Mouse (Mus musculus) embryonic facial prominence, embryonic 11.5 days (tissue): ENCODE data around the gene Lcat. TPM values are rescaled to one million over a fixed set of nuclear protein-coding genes. Genes with fewer than 3 reads are reported as not detected.

Experiments
- ATAC-seq: fragments of 200-750 bp; cut with Nextera tagmentation; replicated peaks from 2 replicates; pipeline ENCODE4 v1.8.0; 2017; ENCODE audit warnings: low read depth; ENCODE audit not compliant: insufficient number of reproducible peaks, low FRiP score, low TSS enrichment
- DNase-seq: peaks from one replicate; pipeline ENCODE4 v3.0.0-alpha.2; 2015; ENCODE audit warnings: low spot score
- H3K27ac ChIP-seq: fragments of 300-500 bp; sonication (generic); replicated peaks from 2 replicates; pipeline ENCODE4 v1.5.1; 2014; ENCODE audit warnings: mild to moderate bottlenecking, low read depth, low read length, control low read depth
- H3K27me3 ChIP-seq: fragments of 300-500 bp; sonication (generic); 2 replicates; pipeline ENCODE4 v1.6.1; 2014; ENCODE audit warnings: mild to moderate bottlenecking, low read length, moderate library complexity, mixed read lengths; ENCODE audit not compliant: control insufficient read depth, insufficient read depth
- H3K36me3 ChIP-seq: fragments of 300-500 bp; sonication (generic); replicated peaks from 2 replicates; pipeline ENCODE4 v1.6.1; 2014; ENCODE audit warnings: low read depth, mild to moderate bottlenecking, low read length, moderate library complexity, mixed read lengths; ENCODE audit not compliant: control insufficient read depth, insufficient read depth
- H3K4me1 ChIP-seq: fragments of 300-500 bp; sonication (generic); 2 replicates; pipeline ENCODE4 v1.6.1; 2014; ENCODE audit warnings: low read length, mixed read lengths; ENCODE audit not compliant: control insufficient read depth, insufficient read depth
- H3K4me2 ChIP-seq: fragments of 300-500 bp; sonication (generic); 2 replicates; pipeline ENCODE4 v1.6.1; 2014; ENCODE audit warnings: low read depth, mild to moderate bottlenecking, control low read depth, low read length, moderate library complexity
- H3K4me3 ChIP-seq: fragments of 300-500 bp; sonication (generic); 2 replicates; pipeline ENCODE4 v1.5.1; 2014; ENCODE audit warnings: low read depth, low read length, control low read depth
- H3K9ac ChIP-seq: fragments of 300-500 bp; sonication (generic); replicated peaks from 2 replicates; pipeline ENCODE4 v1.6.1; 2014; ENCODE audit warnings: mild to moderate bottlenecking, control low read depth, low read length
- H3K9me3 ChIP-seq: fragments of 300-500 bp; sonication (generic); replicated peaks from 2 replicates; pipeline ENCODE4 v1.6.1; 2016; ENCODE audit warnings: mild to moderate bottlenecking, low read length, inconsistent platforms, mixed read lengths; ENCODE audit not compliant: control insufficient read depth
- WGBS: fragments of 180-500 bp; shearing (Covaris S2); extraction: QIAGEN DNeasy Blood & Tissue Kit; methylation state at CpG from one replicate; pipeline ENCODE4 v1.1.7; 2014; 5-methylcytosine and 5-hydroxymethylcytosine counted together
- polyA plus RNA-seq: library from polyadenylated mRNA; unstranded; fragments of >200 nt; fragmentation: Nextera tagmentation; extraction: Ambion mirVana; gene quantifications from 2 replicates; pipeline ENCODE4 v1.2.1, GENCODE M21; 2014

The Lcat gene
- polyA plus RNA-seq, 1 experiment from 2014 or later: 1.1 TPM

DNA sequence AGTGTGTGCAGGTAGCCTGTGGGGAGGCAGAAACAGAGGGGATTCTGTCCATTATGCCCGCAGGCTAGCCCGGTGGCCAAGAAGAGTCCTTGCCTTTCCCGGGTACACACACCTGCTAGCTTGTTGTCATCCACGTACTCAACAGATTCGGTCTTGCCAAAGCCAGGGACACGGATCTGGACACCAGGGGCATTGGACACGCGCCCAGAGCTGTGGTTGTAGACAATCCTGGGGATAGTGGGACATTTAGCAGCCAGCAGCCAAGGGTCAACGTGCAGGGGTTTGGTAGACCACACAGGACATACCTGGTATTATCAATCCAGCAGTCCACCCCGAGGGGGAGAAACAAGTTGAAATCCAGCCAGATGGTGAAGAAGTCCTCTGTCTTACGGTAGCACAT is 1.2 kb downstream of the Lcat start:
- H3K4me1 ChIP-seq: no peaks in the 10 kb centered on the region; the same call in 1 of the 2 replicates
- 95% methylated on average over 11 of the region's 11 CpGs for WGBS
- no peak overlapping the region for H3K4me3 ChIP-seq
- H3K36me3 ChIP-seq: peaks cover 7% of the 10 kb centered on the region
- no peaks in the 10 kb centered on the region for H3K27me3 ChIP-seq
- DNase-seq: no peak
- no peak overlapping the region for H3K4me2 ChIP-seq
- no peaks in the 10 kb centered on the region for H3K9me3 ChIP-seq
- no peak overlapping the region for H3K9ac ChIP-seq
- no peak overlapping the region for H3K27ac ChIP-seq
- no peak for ATAC-seq

DNA sequence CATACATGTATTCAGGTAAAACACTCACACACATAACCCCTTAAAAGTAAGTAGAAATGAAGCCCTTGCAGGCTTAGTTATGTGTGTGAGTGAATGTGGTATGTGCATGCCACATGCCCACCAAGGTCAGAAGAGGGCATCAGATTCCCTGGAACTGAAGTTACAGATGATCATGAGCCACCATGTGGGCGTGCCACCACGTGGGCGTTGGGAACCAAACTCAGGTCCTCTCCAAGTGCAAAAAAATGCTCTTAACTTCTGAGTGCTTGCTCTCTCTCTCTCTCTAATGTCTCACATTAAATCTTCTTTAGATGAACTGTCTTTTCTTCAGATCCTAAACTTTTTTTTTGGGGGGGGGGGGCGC is 4.9 kb downstream of the Lcat start, which contains the start of gene Psmb10:
Psmb10 (minus strand) TSS at position 139 of the 364 bp plus-strand sequence.
- Histone ChIP-seq H3K9ac (peak within 1 kb of the TSS; percentile 69), H3K4me2 (peak within 1 kb of the TSS; percentile 72), H3K36me3 (no peaks in the 10 kb centered on the region; the same call in 1 of the 2 replicates), H3K4me1 (no peaks in the 10 kb centered on the region; the same call in 1 of the 2 replicates), H3K4me3 (peak within 1 kb of the TSS; percentile 77), H3K27ac (0 out of 2 replicates have a peak within 1 kb of the TSS, but pooled peaks have one; percentile 44), H3K9me3 (no peaks in the 10 kb centered on the region), H3K27me3 (no peaks in the 10 kb centered on the region)
- WGBS: 44% methylated on average over 4 of the region's 4 CpGs
- ATAC-seq: no peak
- DNase-seq: peak; percentile 7

DNA sequence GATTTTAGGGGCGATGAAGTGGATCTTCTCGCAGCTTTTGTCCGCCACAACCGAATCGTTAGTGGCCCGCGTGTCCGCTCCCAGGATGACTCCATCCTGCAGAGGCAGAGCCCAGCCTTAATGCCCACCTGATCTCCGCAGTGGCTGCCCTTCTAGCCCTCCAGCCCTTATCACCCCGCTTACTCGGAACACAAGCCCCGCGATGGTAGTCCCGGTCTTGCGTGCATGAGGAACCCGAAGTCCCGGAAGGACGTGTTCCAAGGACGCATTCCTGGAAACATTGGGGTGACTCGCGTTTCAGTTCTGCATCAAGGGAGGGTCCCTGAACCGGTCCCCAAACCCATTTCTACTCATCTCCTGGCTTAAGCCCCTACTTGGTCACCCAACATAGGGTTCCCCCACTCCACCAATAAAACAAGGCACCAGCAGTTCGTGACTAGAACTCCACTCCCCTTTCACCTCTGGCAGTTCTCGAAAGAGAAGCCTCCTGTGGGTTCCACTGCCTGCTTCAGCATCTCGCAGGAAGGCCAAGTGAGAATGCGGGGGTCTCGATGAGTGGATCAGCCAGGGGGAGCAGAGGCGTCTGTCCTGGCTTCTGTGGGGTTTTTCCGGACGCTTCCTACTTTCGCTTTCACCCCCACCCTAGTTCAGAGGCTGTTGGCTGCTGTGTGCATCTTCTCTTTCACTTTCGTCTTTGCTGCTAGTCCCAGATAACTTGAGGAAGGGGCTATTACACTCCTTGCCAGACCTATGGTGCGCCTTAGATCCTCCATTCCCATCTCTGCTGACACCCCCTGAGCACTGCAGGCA is 5.5 kb downstream of the Lcat start:
- ATAC-seq: peak; percentile 32; the same call in 1 of the 2 replicates
- Histone ChIP-seq H3K27me3 (no peaks in the 10 kb centered on the region), H3K4me3 (peak overlapping the region; percentile 77), H3K9me3 (no peaks in the 10 kb centered on the region), H3K4me2 (peak overlapping the region; percentile 72), H3K27ac (0 out of 2 replicates have a peak overlapping the region, but pooled peaks have one; percentile 44), H3K4me1 (no peaks in the 10 kb centered on the region; the same call in 1 of the 2 replicates), H3K36me3 (no peaks in the 10 kb centered on the region), H3K9ac (peak overlapping the region; percentile 69)
- 4% methylated on average over 33 of the region's 33 CpGs for WGBS
- peak; percentile 31 for DNase-seq

DNA sequence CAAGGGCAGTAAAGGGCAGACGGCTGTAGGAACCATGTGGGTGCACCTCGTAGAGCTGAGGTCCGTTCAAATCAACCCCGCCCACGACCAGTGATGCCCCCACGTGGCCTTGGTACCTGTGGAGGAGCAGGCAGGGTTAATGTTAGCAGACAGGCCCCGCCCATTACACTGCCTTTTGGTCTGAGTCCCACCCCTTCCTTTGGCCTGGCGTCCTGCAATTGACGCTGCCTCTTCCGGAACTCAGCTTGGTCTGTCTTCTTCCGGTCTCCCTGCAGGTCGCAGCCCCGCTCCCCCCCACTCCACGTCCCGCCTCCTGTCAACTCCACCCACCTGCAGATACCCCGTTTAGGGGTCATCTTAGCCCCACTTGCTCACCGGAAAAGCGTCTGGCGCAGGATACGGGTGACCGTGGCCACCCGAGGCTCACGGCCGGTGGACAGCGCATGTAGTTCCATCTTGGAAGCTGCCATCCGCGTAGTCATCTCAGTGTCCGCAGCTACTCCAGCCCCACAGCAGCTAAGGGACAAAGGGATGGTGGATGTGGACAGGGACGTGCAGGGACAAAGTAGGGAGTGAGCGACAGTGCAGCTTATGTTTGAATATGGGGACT is 6.2 kb downstream of the Lcat start:
- Histone ChIP-seq H3K4me2 (peak overlapping the region; percentile 72), H3K27me3 (no peaks in the 10 kb centered on the region), H3K4me3 (peak overlapping the region; percentile 77), H3K4me1 (no peaks in the 10 kb centered on the region; the same call in 1 of the 2 replicates), H3K9me3 (no peaks in the 10 kb centered on the region), H3K36me3 (no peaks in the 10 kb centered on the region), H3K27ac (peak overlapping the region; percentile 44; the same call in 1 of the 2 replicates), H3K9ac (peak overlapping the region; percentile 69)
- ATAC-seq (peak; percentile 85), DNase-seq (peak; percentile 93)
- WGBS: under 1% methylated on average over 30 of the region's 30 CpGs

DNA sequence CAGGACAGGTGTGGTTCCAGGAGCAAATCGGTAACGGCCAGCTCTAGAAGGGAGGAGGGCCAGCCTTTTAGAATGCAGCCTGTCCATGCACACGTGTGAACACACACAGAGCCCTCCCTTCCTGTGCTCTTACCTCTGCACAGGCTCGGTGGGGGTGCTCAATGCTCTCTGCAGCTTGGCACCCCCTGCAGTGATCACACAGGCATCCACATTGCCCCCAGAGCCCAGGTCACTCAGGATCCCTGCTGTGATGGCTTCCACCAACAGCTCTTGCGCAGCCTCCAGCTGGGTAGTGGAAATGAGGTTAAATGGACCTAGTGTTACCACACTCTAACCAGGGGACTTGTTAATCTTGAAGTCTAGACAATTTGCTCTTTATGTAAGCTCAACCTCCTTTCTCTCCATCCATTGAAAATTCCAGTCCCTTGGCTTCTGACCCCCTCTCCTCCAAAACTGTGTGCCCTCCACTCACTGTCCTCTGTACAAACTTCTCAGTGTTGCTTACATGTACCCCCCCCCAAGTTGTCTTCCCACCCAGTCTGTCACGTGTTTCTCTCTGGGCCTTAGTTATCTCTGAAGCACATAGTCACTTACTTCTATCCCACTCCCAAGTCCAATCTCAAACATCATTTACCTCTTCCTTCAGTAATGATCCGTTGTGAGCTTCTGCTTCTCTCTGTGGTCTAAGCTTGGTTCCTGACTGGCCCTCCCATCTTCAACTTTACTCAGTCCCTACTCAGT is 7.1 kb downstream of the Lcat start:
- Histone ChIP-seq H3K9ac (peak overlapping the region; percentile 69), H3K27me3 (no peaks in the 10 kb centered on the region), H3K36me3 (no peaks in the 10 kb centered on the region), H3K27ac (no peak overlapping the region), H3K4me1 (no peaks in the 10 kb centered on the region; the same call in 1 of the 2 replicates), H3K4me3 (peak overlapping the region; percentile 77), H3K4me2 (peak overlapping the region; percentile 72), H3K9me3 (no peaks in the 10 kb centered on the region)
- WGBS: 27% methylated on average over 7 of the region's 7 CpGs
- no peak for DNase-seq
- ATAC-seq: no peak

DNA sequence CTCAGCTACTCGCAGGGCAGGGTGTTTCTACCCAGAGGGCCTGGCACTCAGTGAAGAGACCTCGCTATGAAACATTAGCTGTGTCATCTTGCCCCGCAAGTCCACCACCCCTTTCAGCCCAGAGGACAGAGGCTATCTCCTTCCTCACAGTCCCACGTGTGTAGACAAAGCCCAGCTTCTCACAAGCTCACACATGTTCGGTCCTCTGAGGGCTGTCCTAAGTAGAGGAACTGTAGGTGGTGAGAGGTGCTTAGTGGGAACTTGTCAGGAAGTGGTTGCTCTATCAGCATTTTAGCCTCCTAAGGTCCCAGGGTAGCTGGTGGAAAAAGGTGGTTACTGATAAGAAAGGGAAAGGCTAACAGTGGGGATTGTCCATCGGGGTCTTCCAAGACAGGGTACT is 8.1 kb downstream of the Lcat start:
- H3K4me2 ChIP-seq: no peak overlapping the region
- no peak overlapping the region for H3K9ac ChIP-seq
- no peak for DNase-seq
- no peaks in the 10 kb centered on the region; the same call in 1 of the 2 replicates for H3K4me1 ChIP-seq
- ATAC-seq: no peak
- WGBS: 79% methylated on average over 6 of the region's 6 CpGs
- no peaks in the 10 kb centered on the region for H3K36me3 ChIP-seq
- H3K9me3 ChIP-seq: no peaks in the 10 kb centered on the region
- H3K27me3 ChIP-seq: no peaks in the 10 kb centered on the region
- H3K4me3 ChIP-seq: no peak overlapping the region
- no peak overlapping the region for H3K27ac ChIP-seq

DNA sequence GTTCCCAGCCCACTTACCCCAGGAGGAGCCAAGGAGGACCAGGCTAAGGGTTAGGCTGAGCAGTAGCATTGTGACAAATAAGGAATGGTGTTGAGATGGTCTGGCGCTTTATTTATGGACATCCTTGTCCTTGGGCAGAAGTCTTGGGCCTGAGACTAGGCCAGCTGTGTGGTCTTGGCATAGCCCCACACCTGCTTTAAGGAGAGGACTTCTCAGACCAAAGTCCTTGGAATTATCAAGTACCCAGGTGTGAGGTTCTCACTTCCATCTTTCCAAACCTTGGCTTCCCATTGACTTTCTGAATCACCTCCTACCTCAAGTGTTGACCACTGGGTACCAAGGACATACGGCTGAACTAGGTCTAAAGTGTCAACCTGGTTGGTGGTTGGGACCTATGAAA is 9.4 kb downstream of the Lcat start, which contains the start of gene Ctrl:
Ctrl (minus strand) TSS at position 101 of the 400 bp plus-strand sequence.
- ATAC-seq: no peak
- no peaks in the 10 kb centered on the region; the same call in 1 of the 2 replicates for H3K4me1 ChIP-seq
- no peaks in the 10 kb centered on the region for H3K9me3 ChIP-seq
- H3K27ac ChIP-seq: no peak within 1 kb of the TSS
- WGBS: 91% methylated on average over 2 of the region's 2 CpGs
- H3K4me2 ChIP-seq: no peak within 1 kb of the TSS
- H3K4me3 ChIP-seq: no peak within 1 kb of the TSS
- H3K36me3 ChIP-seq: no peaks in the 10 kb centered on the region
- no peak within 1 kb of the TSS for H3K9ac ChIP-seq
- DNase-seq: no peak
- H3K27me3 ChIP-seq: no peaks in the 10 kb centered on the region
